Mouse (Mus musculus) adrenal gland, postnatal 36 days (tissue): ENCODE results near the gene Eea1. TPM values are rescaled to one million over a fixed set of nuclear protein-coding genes. Genes with fewer than 3 reads are reported as not detected.
"Not testable (repeated sequence)": the region's sequence is repeated elsewhere in the genome, so short reads cannot be mapped to it uniquely, and the experiment has no call there.

Experiments used
- DNase-seq, 2 experiments: peaks; one replicate each; pipeline ENCODE4 v3.0.0; 2021; ENCODE audit warnings: mixed read lengths in 1 of 2
- long read RNA-seq, 2 experiments: library from polyadenylated mRNA; stranded (forward); transcript quantifications; one replicate each; pipeline ENCODE4 v2.0.0; 2021; ENCODE audit warnings: borderline sequencing depth in 2 of 2
- total RNA-seq, 2 experiments: library from RNA; stranded (reverse); gene quantifications; 2 replicates each; pipeline ENCODE4 v1.2.3; 2021

Eea1 gene
- total RNA-seq = 10 to 100 TPM; 27.0 to 42.1 TPM
- long read RNA-seq, experiment 1, partial matches to known transcripts = 22 of 22 reads
- long read RNA-seq, experiment 1, other reads (novel, unspliced or antisense) = 0 of 22 reads
- long read RNA-seq, experiment 2 = 0 reads

DNA sequence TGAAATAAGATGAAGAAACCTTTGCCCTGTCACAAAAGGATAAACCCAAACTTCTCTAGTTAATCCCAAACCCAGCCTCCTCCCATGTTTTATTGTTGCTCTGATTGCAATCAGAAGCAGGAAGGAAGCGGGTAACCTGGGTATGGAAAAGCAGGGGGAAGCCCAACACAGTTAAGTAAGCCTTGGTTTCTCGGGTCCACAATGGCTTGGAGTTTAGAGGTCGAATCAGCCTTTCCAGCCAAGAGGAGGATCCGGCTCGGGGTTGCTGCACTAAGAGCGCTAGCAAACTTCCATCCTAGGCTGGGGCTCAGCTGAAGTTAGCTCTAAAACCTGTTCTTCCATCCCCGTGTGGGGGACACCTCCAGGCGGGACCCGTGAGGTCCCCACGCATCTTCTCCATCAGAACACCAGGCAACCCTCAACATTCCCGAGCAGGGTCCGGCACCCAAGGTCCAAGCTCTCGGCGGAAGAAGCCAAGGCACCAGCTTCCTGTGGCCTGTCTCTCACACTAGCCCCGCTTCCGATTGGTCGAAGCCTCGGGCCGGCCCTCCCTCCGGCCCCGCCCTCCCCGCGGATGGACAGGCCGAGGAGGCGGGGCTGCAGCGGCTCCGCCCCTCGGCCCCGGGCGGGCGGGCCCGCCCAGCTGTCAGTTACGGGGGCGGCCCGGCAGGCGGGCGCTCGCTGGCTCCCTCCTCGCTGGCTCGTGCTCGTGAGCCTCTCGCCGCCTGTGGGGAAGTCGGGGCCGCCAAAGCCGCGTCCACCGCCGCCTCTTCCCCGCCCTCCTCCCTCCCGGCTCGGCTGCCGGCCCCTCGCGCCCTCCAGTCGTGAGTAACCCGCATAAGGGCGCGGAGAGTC is at the start of gene Eea1:
Gene Eea1, plus strand, starts transcription at position 605 of the 855 bp plus-strand sequence.
- peak; percentile 93 to 97 for DNase-seq

DNA sequence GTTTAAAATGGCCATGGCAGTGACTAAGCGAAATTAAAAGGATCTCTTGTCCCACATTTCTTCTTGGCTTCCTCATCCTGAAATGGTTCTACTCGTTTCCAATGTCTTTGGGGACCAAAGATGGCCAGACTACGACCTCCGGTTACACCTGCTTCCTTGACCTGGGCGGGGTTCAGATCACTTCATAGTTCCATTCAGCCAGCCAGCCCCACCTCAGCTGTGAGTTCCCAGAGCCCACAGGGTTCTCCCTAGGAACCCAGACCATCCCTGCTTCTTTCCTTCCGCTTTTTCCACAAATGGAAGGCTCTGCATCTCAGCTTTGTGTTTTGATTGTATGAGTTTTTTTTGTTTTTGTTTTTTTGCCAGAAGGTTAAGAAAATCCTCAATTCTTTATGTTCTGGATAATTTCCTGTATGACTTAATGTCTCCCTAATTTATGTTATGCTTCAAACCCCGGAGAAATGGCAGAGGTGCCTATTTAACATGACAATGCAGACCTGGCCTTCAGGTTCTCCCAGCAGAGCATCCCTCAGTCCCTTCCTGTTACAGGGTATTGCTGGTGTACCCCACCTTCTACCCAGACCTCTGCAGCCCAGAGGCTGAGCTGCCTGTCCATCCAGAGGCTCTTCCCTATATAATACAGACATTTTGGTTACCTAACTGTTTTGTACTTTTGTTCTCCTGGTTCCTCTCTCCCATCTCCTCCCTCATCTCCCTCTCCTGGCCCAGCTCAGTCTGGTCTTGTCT is 49.1 kb upstream of the Eea1 start:
- no peak for DNase-seq

GRCm38 (mm10) chr10:95892132-95892531 is 48.3 kb upstream of the Eea1 start:
- no peak for DNase-seq

DNA sequence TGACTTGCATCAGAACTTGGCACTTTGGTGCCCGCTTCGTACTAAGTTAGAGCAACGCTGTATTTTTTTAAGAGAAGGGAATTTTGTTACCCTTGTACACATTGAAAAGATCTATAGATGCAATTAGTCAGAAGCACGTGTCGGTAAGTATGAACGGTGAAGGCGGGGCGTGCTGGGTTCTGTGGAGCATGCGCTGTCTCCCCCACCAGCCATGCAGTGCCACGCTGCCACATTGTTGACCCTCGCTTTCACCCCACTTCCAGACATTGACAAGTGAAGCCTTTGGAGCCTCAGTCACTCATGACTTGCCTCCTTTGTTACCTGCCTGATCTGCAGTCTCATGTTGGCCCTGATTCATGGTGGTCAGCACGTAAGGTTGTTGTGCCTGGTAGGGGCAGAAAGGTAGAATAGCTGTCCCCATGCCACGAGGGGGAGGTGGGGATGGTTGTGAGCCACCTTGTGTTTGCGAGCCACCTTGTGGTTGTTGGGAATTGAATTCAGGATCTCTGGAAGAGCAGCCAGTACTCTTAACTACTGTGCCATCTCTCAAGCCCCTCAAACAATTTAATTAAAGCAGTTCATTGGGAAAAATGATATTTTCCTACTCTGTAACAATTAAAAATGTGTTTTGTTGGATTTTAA is 47.0 kb upstream of the Eea1 start:
- DNase-seq = no peak

DNA sequence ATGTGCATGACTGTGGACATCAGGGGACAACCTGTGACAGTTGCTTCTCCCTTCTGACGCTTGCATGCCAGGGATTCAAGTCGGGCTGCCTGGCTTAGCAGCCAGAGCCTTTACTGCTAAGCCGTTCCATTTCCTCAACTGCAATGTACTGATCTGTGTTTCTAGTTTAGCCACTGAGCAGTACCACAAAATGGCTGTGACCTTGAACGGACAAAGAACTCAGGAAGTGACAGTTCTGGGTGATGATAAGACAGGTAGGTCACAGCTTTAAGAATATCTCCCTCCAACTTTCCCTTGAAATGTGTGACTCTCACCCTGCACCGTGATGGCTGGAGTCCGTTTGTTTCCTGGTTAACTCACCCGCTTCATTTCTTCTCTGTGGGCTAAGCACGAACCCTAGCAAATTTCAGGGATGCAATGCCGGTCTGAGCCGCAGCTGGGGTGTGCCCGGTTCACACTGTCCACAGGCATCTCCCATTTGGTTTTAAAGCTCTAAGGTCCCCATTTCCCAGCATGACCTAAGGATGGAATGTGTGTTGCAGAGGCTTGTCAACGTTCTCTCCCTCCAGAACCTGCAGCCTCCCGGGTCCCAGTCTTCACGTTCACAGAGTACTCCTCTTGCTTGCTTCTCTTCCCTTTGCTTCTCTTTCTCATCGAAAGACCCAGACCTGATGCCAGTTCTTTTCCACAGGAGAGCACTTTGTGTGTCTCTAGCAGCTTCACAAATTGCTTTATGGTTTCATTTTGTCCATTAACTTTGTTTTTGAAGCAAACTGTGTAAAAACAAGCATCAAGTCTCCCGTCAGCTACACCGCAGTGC is 46.2 kb upstream of the Eea1 start:
- peak; percentile 4 to 15 for DNase-seq

DNA sequence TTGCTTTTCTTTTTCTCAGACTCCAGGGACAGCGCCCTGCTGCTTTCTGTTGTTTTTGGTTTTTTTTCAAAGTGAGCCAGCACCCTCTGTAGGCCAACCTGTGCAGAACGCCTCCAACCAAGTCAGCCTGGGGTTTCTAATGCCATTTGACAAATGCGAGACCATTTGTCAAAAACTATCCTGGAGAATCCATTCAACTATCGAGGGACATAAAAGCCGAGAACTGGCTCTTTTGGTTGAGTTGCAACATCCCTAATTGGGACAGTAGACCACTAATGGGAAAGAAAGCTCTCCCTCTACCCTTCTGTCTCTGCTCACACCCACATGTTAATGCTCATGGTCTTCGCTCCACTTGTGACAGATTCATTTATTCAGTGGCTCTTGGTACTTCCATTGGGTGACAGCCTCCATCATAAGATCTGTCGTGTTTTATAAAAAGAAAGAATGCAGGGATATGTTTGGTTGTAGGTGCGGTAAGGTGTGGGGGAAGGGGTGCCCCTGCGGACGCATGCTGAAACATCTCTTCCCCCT is 45.5 kb upstream of the Eea1 start:
- peak; percentile 50 to 70 for DNase-seq

DNA sequence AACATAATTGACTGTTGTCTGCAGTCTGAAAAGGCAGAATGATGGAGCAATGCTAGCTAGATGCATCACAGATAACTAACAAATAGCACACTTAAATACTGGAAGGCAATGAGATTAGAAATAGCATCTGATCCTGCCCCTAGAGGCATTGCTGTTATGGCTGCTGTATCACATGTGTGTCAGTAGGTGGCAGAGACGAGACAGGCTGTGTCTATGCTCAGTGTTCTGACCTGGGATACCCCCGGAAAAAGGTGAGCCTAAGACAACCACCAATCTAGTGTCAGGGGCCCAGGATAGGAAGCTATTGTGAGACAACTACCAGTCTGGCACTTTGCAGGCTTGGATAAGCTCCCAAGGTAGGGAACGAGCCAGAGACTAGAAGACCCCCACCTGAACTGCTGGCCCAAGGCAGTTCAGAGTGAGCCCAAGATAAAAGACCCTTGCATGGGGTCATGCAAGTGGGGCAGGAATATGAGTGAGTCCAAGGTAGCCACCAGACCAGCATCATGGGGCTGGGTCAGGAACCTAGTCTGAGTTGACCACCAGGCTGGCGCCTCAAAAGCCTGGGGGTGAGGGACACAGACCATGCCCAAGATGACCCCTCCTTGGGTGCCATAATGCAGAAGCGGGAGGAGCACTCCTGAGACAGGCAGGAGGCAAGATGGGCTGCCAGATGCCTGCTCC is 41.8 kb upstream of the Eea1 start:
- peak; percentile 25 to 30 for DNase-seq

DNA sequence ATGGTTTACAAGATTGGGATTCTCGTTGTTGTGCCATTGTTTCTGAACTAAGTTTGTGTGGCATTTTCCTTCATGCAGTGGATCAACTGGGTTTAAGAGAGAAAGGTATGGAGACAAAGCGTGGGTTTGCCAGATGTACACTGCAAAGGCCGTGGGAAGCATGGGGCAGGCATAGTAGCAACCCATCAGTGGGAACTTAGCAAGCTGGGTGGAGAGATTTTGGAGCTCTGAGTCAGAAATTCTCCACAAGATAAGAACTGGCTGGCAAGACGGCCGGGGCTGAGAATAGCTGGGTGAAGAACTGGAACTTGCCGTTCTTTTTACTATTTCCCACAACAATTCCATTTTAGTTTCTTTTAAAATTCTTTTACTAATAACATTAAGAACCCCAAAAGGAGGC is 35.8 kb upstream of the Eea1 start:
- DNase-seq = peak in 1 of 2 experiments; percentile 13

- DNase-seq = no peak
These were observed 31.1 kb upstream of the Eea1 start for GRCm38 (mm10) chr10:95909246-95909909.

GRCm38 (mm10) chr10:95911016-95911415 is 29.4 kb upstream of the Eea1 start:
- DNase-seq = peak; percentile 7 to 21

DNA sequence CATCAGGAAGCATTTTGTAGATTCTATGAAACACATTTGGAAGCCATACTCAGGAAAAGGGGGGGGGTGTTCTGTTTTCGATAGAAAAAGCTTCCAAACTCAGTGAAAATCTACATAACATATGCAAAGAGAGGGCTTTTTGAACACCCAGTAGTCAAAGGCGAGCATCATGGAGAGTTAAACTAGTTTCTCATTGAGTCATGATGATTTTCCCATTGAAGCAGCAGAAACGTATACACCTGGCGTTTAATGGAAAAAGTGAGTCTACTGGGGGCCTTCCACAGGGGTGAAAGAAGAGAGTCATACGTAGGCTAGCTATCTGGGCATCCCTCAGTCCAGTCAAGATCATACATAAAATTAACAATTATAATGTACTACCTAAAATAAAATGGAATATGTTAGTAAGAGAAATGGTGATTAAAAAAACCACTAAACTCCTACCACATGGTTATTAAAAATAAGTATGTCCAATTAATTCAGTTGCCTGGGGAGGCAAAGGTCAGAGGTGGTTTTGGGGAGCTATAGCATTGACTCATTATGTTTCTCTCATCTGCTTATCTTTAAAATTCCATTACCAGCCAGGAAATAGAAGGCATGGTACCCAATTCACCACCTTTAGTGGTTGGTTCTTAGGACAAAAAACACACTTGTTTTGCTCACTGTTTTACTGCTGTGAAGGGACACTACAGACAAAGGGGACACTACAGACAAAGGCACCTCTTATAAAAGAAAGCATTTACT is 25.8 kb upstream of the Eea1 start:
- DNase-seq = no peak

GRCm38 (mm10) chr10:95918716-95919115 is 21.7 kb upstream of the Eea1 start:
- DNase-seq = no peak

GRCm38 (mm10) chr10:95923263-95924217 is 16.9 kb upstream of the Eea1 start:
- no peak for DNase-seq

DNA sequence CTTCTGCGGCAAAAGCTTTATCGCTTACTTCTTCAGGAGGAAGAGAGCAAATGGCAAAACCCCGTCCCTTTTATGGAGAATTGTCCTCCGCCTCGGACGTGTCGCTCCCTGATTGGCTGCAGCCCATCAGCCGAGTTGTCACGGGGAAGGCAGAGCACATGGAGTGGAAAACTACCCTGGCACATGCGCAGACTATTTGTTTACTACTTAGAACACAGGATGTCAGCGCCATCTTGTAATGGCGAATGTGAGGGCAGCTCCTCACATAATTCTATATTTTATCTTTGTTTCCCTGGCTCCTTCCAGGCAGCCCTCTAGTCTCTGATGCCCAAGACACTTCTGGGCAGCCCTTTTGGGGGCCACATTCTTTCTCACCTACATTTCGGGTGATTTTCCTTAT is 6.8 kb upstream of the Eea1 start:
- not testable (repeated sequence) for DNase-seq

DNA sequence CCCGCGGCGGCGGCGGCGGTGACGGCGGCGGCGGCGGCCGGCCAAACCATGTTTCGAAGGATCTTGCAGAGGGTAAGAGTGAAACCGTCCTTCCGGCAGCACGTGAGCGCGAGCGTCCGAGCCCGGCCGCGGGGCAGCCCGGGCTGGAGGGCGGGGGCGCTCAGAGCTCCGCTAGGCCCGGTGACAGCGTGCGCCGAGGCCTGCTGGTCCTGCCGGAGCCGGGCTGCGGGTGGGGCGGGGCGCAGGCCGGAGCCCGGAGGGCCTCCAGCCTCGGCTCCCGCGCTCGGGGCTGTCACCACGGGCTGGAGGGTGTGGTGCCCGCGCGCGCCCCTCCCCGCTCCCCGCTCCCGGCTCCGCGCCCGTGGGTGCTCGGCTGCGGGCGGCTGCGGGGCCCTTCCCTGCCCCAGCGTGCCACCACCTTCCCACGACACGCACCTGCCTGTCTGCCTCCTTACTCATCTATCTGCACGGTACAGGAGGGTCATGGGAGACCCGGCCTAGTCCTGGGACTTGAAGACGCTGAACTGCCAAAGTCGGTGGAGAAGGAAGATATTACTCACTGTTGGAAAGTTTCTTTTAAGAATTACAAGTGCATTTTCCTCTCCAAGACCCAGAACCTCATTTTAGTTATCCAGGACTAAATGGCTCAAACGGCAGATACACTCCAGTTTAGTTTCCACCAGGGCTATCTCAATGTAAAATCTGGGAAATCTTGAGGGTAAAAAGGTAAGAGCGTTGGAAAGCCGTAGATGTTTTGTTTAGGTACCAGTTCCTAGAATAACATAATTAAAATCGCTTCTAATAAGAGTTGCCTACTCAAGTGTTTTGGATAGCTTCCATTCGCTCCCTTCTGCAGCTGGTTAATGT is 684 bp downstream of the Eea1 start:
- peak in 1 of 2 experiments; percentile 82 for DNase-seq

DNA sequence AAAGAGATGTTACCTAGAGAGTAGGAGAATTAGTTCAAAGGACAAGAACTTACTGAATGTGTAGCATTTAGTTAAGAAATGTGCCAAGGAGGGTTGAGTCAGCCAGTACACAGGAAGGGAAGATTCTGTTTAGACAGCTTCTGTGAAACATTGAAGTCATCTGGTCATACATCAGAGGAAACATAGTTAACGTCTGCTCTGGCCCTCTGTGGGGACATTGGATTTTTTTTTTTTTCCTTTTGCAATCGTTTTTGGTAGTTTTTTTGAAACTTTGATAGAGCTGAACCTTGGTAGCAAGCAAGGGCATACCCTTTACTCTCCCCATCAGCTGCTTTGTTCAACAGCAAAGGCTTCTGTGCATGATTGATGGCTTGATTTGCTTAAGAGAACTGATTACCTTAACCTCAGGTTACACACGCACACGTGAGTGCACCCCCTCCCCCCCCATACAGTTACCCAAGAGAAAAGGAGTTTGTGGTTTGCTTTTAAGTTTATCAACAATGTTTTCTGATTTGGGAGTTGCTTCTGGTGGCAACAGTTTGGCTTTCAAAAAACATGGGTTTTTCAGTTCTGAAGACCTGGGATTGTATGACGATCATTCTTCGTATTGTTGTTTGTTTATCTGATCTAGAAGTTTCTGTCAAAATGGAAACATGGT is 1.4 kb downstream of the Eea1 start:
- no peak for DNase-seq

DNA sequence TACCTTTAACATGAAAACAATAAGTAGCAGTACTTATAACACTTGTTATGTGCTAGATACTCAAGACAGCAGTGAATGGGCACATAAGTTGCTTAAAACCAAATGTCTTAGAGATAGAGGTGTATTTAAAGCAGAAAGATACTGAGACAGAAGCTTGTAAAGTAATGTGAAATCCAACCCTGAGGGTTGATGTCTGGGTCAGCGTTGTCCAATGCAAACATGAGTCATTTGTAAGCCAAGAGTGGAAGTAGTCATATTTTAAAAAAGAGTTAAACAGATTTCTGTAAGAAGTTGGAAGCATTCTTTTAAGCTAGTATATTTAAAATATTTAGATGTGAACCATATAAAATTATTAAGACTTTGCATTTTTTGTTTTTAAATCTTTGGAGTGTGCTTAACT is 4.6 kb downstream of the Eea1 start:
- no peak for DNase-seq
